Mouse (Mus musculus) T-helper 17 cell (primary cell): ENCODE results near the gene Cox16.
"Not testable (repeated sequence)": the region's sequence is repeated elsewhere in the genome, so short reads cannot be mapped to it uniquely, and the experiment has no call there.

ENCODE experiments used
- in situ Hi-C, 2 experiments: fragments of 300-600 bp; cut with MboI, MseI; formaldehyde crosslinking; loops; 1 replicate in 1 of 2; 2 replicates in 1 of 2; pipeline ENCODE4 v1.15.1; 2025; ENCODE audit warnings: high pct_unique_total_duplicates in 2 of 2

Cox16 gene

GRCm38 (mm10) chr12:81484727-81485191, at the start of gene Cox16:
Gene Cox16 (minus strand): TSS chr12:81485127.
- in situ Hi-C loops: loop anchor here in 1 of 2 experiments (5.0 kb wide), 1 partner anchor 303 kb away; no protein-coding TSS in a partner anchor

GRCm38 (mm10) chr12:81533029-81533419, 48.1 kb upstream of the Cox16 start:
- in situ Hi-C loops: no loop called here

- in situ Hi-C loops: no loop called here
Measured at GRCm38 (mm10) chr12:81532316-81533028, 47.5 kb upstream of the Cox16 start, which contains the start of the genes Gm20498 and Synj2bp. Gene Gm20498 (minus strand): TSS chr12:81532905. Gene Synj2bp (minus strand): TSS chr12:81532911.

GRCm38 (mm10) chr12:81530587-81530986, 45.7 kb upstream of the Cox16 start:
- in situ Hi-C loops: not testable (repeated sequence)

GRCm38 (mm10) chr12:81496906-81497305, 12.0 kb upstream of the Cox16 start:
- in situ Hi-C loops: not testable (repeated sequence)

- in situ Hi-C loops: no loop called here
Measured at GRCm38 (mm10) chr12:81490491-81490890, 5.6 kb upstream of the Cox16 start.

- in situ Hi-C loops: loop anchor here in 1 of 2 experiments (5.0 kb wide), 1 partner anchor 302 kb away; no protein-coding TSS in a partner anchor
Measured at GRCm38 (mm10) chr12:81485311-81485710, 384 bp upstream of the Cox16 start.

GRCm38 (mm10) chr12:81484212-81484611, 715 bp downstream of the Cox16 start:
- in situ Hi-C loops: no loop called here

- in situ Hi-C loops: no loop called here
Measured at GRCm38 (mm10) chr12:81483656-81484055, 1.3 kb downstream of the Cox16 start.

GRCm38 (mm10) chr12:81459051-81459450, 25.9 kb downstream of the Cox16 start:
- in situ Hi-C loops: not testable (repeated sequence)

GRCm38 (mm10) chr12:81438985-81439384, 45.9 kb downstream of the Cox16 start:
- in situ Hi-C loops: not testable (repeated sequence)

- in situ Hi-C loops: not testable (repeated sequence)
Measured at GRCm38 (mm10) chr12:81434778-81435177, 50.1 kb downstream of the Cox16 start.

GRCm38 (mm10) chr12:81421846-81422245, 63.1 kb downstream of the Cox16 start, which contains the start of gene Adam4:
Gene Adam4 (minus strand): TSS chr12:81421946.
- in situ Hi-C loops: no loop called here

GRCm38 (mm10) chr12:81413211-81413610, 71.7 kb downstream of the Cox16 start:
- in situ Hi-C loops: loop anchor here (5.0 kb wide), 1 partner anchor 36 kb away; the partner anchor contains the start of gene Gm4787 (in 2 of the 2)

- in situ Hi-C loops: no loop called here
Measured at GRCm38 (mm10) chr12:81408966-81409365, 76.0 kb downstream of the Cox16 start.

- in situ Hi-C loops: loop anchor here in 1 of 2 experiments (5.0 kb wide), 1 partner anchor 415 kb away; no protein-coding TSS in a partner anchor
Measured at GRCm38 (mm10) chr12:81402187-81402586, 82.7 kb downstream of the Cox16 start.

- in situ Hi-C loops: loop anchor here (5.0 kb wide), 1 partner anchor 33 kb away; no protein-coding TSS in a partner anchor
Measured at GRCm38 (mm10) chr12:81379364-81379763, 105.6 kb downstream of the Cox16 start, which contains the start of gene Gm4787. Gene Gm4787 (minus strand): TSS chr12:81379464.

- in situ Hi-C loops: no loop called here
Measured at GRCm38 (mm10) chr12:81333841-81334240, 151.1 kb downstream of the Cox16 start.

GRCm38 (mm10) chr12:81332875-81333421, 152.0 kb downstream of the Cox16 start, which contains the start of gene Slc8a3:
Gene Slc8a3 (minus strand): TSS chr12:81333180.
- in situ Hi-C loops: no loop called here

GRCm38 (mm10) chr12:81331937-81332874, 152.7 kb downstream of the Cox16 start:
- in situ Hi-C loops: no loop called here

GRCm38 (mm10) chr12:81331046-81331638, 153.8 kb downstream of the Cox16 start:
- in situ Hi-C loops: no loop called here
